16 mouse cellular contexts compared by ENCODE assay signal in the genomic region with DNA sequence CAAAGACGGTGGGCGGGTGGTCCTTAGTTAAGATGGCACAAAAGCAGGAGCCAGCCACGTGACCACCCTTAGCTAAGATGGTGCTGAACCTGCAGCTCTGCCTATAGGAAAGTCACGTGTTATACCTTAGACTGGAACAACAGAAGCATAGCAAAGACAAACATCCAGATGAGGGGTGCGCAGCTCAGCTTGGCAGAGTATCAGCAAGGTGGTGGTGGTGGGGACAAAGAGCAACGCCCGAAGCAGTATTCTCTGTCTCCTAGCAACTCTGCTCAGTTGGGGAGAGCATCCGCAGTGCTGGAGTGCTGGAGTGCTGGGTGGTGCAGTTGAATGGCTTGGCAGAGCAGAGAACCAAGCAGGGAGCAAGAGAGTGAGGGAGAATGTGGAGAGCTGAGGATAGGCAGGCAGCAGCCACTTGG. TPM values are rescaled to one million over a fixed set of nuclear protein-coding genes. Genes with fewer than 3 reads are reported as not detected.
DNase-seq lines count a peak whose midpoint lies in the region; ATAC-seq lines count a peak whose summit lies in the region.
"Had no signal": no experiment of that assay in that cellular context is flagged by ENCODE, and none has a peak within 500 bp of the region (broad histone marks: within the 10 kb centered on the region; RNA-seq: fewer than 3 reads in every experiment).

No protein-coding gene starts in this region.

- no peaks in the 10 kb centered on the region for H3K36me3 ChIP-seq in lung, embryonic 16.5 days (ENCODE audit: control insufficient read depth, insufficient read depth, low read length)
- no peaks in the 10 kb centered on the region for H3K36me3 ChIP-seq in forebrain, embryonic 10.5 days (replicated peaks)
- no peaks in the 10 kb centered on the region for H3K36me3 ChIP-seq in hindbrain, embryonic 15.5 days
- no peaks in the 10 kb centered on the region for H3K36me3 ChIP-seq in neural tube, embryonic 13.5 days
- H3K36me3 ChIP-seq: heart, embryonic 15.5 days had no signal

- H3K4me1 ChIP-seq in lung, embryonic 16.5 days (replicated peaks; ENCODE audit: control insufficient read depth, insufficient read depth, low read length), result peaks cover 9% of the 10 kb centered on the region
- peaks cover 10% of the 10 kb centered on the region for H3K4me1 ChIP-seq in forebrain, embryonic 10.5 days
- H3K4me1 ChIP-seq in hindbrain, embryonic 15.5 days (replicated peaks), result peaks cover 4% of the 10 kb centered on the region; the same call in 1 of the 2 replicates
- H3K4me1 ChIP-seq in neural tube, embryonic 13.5 days (replicated peaks), result peaks cover 9% of the 10 kb centered on the region
- H3K4me1 ChIP-seq: heart, embryonic 15.5 days had no signal

- no peaks in the 10 kb centered on the region for H3K27me3 ChIP-seq in lung, embryonic 16.5 days (ENCODE audit: control insufficient read depth, insufficient read depth, low read depth, low read length)
- H3K27me3 ChIP-seq in forebrain, embryonic 10.5 days (ENCODE audit: poor library complexity, severe bottlenecking), result no peaks in the 10 kb centered on the region
- no peaks in the 10 kb centered on the region for H3K27me3 ChIP-seq in hindbrain, embryonic 15.5 days
- no peaks in the 10 kb centered on the region for H3K27me3 ChIP-seq in neural tube, embryonic 13.5 days
- H3K27me3 ChIP-seq: heart, embryonic 15.5 days had no signal

- no peak overlapping the region for H3K27ac ChIP-seq in lung, embryonic 16.5 days (ENCODE audit: low read length)
- 0 out of 2 replicates have a peak overlapping the region, but pooled peaks have one; percentile 30 for H3K27ac ChIP-seq in forebrain, embryonic 10.5 days
- H3K27ac ChIP-seq in hindbrain, embryonic 15.5 days (replicated peaks), result no peak overlapping the region
- no peak overlapping the region for H3K27ac ChIP-seq in neural tube, embryonic 13.5 days (replicated peaks)
- H3K27ac ChIP-seq: heart, embryonic 15.5 days had no signal

- no peak overlapping the region for H3K9ac ChIP-seq in lung, embryonic 16.5 days (ENCODE audit: low read length)
- H3K9ac ChIP-seq in hindbrain, embryonic 15.5 days, result no peak overlapping the region
- H3K9ac ChIP-seq in neural tube, embryonic 13.5 days, result no peak overlapping the region
- H3K9ac ChIP-seq: heart, embryonic 15.5 days had no signal

- H3K4me3 ChIP-seq in lung, embryonic 16.5 days (ENCODE audit: low read length), result no peak overlapping the region
- no peak overlapping the region for H3K4me3 ChIP-seq in forebrain, embryonic 10.5 days
- H3K4me3 ChIP-seq in hindbrain, embryonic 15.5 days, result no peak overlapping the region
- H3K4me3 ChIP-seq in neural tube, embryonic 13.5 days, result no peak overlapping the region
- H3K4me3 ChIP-seq: heart, embryonic 15.5 days had no signal

- no peaks in the 10 kb centered on the region for H3K9me3 ChIP-seq in lung, embryonic 16.5 days (ENCODE audit: control insufficient read depth, low read length)
- no peaks in the 10 kb centered on the region for H3K9me3 ChIP-seq in forebrain, embryonic 10.5 days
- H3K9me3 ChIP-seq in hindbrain, embryonic 15.5 days, result no peaks in the 10 kb centered on the region
- no peaks in the 10 kb centered on the region for H3K9me3 ChIP-seq in neural tube, embryonic 13.5 days
- H3K9me3 ChIP-seq: heart, embryonic 15.5 days had no signal

- ATAC-seq in lung, embryonic 16.5 days (ENCODE audit: low read depth), result peak; percentile 60; the same call in 1 of the 2 replicates
- peak; percentile 48; the same call in 1 of the 2 replicates for ATAC-seq in hindbrain, embryonic 15.5 days (ENCODE audit: low FRiP score, low read depth)
- peak; percentile 75 for ATAC-seq in neural tube, embryonic 13.5 days (ENCODE audit: low read depth)
- ATAC-seq: intestine, postnatal 0 days had no signal

- H3K4me2 ChIP-seq in lung, embryonic 16.5 days (ENCODE audit: low read depth, low read length), result no peak overlapping the region
- no peak overlapping the region for H3K4me2 ChIP-seq in hindbrain, embryonic 15.5 days
- no peak overlapping the region for H3K4me2 ChIP-seq in neural tube, embryonic 13.5 days
- H3K4me2 ChIP-seq: heart, embryonic 15.5 days; liver, embryonic 11.5 days had no signal

- WGBS in lung, embryonic 16.5 days, result 50% methylated on average over 8 of the region's 8 CpGs
- WGBS in forebrain, embryonic 10.5 days, result 19% methylated on average over 8 of the region's 8 CpGs
- 20% methylated on average over 8 of the region's 8 CpGs for WGBS in hindbrain, embryonic 15.5 days
- WGBS in neural tube, embryonic 13.5 days, result 22% methylated on average over 8 of the region's 8 CpGs

- DNase-seq in lung, postnatal 14 days, result no peak
- DNase-seq in forebrain, embryonic 10.5 days (ENCODE audit: extremely low spot score, low spot score), result no peak
- DNase-seq in heart, postnatal 36 days, result no peak
- DNase-seq in layer of hippocampus, adult 9-11 months, result no peak
- DNase-seq in thymus, postnatal 14 days, result no peak
- DNase-seq: adrenal gland, postnatal 36 days; cerebellum, adult 11 months; gastrocnemius, postnatal 36 days; spleen, adult 18-20 months had no signal

- intact Hi-C loops in heart, postnatal 36 days (cut with DNase I), result no loop called here

RNA-seq across cellular contexts. Expression of a gene that starts 37.8 kb away (rescaled TPM):
- 0.28 and 0.49 TPM in 2 replicates for polyA plus RNA-seq in lung, embryonic 16.5 days (2015; fragmentation: Nextera tagmentation; extraction: Ambion mirVana)
- not detected in 2 replicates for polyA plus RNA-seq in forebrain, embryonic 10.5 days (2016; fragmentation: Nextera tagmentation; extraction: Ambion mirVana)
- polyA plus RNA-seq in hindbrain, embryonic 15.5 days (2015; fragmentation: Nextera tagmentation; extraction: Ambion mirVana), result 0.49 TPM in 1 of 2 replicates, not detected in the other
- 0.56 TPM in 1 of 2 replicates, not detected in the other for polyA plus RNA-seq in neural tube, embryonic 13.5 days (2015; fragmentation: Nextera tagmentation; extraction: Ambion mirVana)
- total RNA-seq in heart, postnatal 36 days (2021), result not detected
- total RNA-seq: adrenal gland, postnatal 36 days; gastrocnemius, postnatal 36 days had no signal
- polyA plus RNA-seq: intestine, postnatal 0 days; large intestine, adult 2 months had no signal
